Mouse (Mus musculus) right cerebral cortex, adult 2 months (tissue): ENCODE measurements at regions not wholly inside any gene's neighbourhood (a gene's known extent, or its start where the extent isn't known, plus 50 kb on each side); places are given as distances from the start of the nearest gene placed in this dataset.

Experiments
- DNase-seq, 2 experiments: peaks; one replicate each; pipeline ENCODE4 v3.0.0; 2021 to 2022; ENCODE audit warnings: low spot score in 2 of 2

- DNase-seq, result no peak
Observed at GRCm38 (mm10) chr10:98424450-98424849, 489.8 kb upstream of the Atp2b1 start.

GRCm38 (mm10) chr10:98434974-98435373 lies 479.2 kb upstream of the Atp2b1 start:
- DNase-seq, result no peak

GRCm38 (mm10) chr10:98461538-98461937 lies 452.7 kb upstream of the Atp2b1 start:
- no peak for DNase-seq

GRCm38 (mm10) chr10:98474581-98474980 lies 439.6 kb upstream of the Atp2b1 start:
- DNase-seq, result no peak

- peak; percentile 75 to 79 for DNase-seq
Observed at GRCm38 (mm10) chr10:98485751-98486681, 428.2 kb upstream of the Atp2b1 start.

- DNase-seq, result peak; percentile 52 to 61
Observed at GRCm38 (mm10) chr10:98494354-98494753, 419.9 kb upstream of the Atp2b1 start.

- no peak for DNase-seq
Observed at GRCm38 (mm10) chr10:98496254-98496653, 418.0 kb upstream of the Atp2b1 start.

DNA sequence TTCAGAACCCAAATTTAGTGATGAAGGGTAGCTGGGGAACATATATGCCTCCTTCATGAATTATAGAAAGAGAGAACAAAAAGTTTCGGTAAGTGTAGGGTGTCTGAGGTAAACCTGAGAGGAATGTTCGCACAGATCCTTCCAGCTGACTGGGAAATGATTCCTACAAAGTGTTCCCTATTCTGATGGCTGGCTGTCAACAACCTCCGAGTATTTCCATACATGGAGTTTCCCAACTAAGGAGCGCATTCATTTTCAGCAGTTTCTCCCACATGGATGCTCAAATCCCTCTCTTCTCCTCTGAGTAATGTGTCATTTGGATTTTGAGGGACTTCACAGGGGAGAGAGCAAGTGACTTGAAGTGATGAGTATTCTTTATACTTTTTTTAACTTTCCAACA lies 413.9 kb upstream of the Atp2b1 start:
- no peak for DNase-seq

GRCm38 (mm10) chr10:98501566-98501965 lies 412.6 kb upstream of the Atp2b1 start:
- DNase-seq, result no peak

GRCm38 (mm10) chr10:98504524-98504923 lies 409.7 kb upstream of the Atp2b1 start:
- DNase-seq, result no peak

- peak in 1 of 2 experiments; percentile 28 for DNase-seq
Observed at GRCm38 (mm10) chr10:98508515-98509143, 405.6 kb upstream of the Atp2b1 start.

DNA sequence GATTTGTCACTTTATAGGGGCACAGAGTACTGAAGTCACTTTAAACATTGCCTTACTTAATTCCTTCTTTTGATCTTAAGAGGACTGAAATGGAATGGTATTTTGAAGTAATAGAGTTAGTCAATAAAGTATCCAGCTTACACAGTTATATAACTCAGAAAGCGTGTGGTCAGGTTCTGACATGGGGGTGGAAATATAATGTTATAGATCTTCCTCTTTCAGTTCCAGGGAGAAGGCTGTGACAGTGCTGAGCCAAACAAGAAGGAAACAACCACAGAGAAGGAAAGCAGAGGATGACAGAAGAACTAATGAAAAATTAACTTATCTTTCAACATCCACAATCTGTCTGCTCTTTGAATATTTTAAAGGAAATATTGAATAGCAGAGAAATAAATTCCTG lies 399.4 kb upstream of the Atp2b1 start:
- DNase-seq, result no peak

GRCm38 (mm10) chr10:98517609-98518008 lies 396.6 kb upstream of the Atp2b1 start:
- no peak for DNase-seq

- peak; percentile 15 to 34 for DNase-seq
Observed at GRCm38 (mm10) chr10:98529565-98529964, 384.6 kb upstream of the Atp2b1 start.

DNA sequence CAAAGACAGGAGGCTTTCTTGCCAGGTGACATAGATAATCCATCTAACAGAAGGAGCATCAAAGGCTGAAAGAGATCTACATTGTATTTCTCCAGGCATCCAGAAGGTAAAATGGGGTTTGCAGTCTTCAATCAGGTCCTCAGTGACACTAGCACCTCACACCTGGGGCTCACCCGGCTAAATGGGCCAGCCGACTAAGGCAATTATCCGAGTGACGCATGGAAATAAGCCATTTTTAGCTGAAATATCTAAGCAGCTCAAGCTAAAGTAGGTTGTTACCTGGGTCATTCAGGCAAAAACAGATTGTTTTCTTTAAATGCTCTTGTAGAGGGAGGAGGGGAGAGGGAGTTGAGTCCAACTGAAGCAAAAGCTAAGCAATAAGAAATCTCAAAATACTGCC lies 382.8 kb upstream of the Atp2b1 start:
- no peak for DNase-seq

DNA sequence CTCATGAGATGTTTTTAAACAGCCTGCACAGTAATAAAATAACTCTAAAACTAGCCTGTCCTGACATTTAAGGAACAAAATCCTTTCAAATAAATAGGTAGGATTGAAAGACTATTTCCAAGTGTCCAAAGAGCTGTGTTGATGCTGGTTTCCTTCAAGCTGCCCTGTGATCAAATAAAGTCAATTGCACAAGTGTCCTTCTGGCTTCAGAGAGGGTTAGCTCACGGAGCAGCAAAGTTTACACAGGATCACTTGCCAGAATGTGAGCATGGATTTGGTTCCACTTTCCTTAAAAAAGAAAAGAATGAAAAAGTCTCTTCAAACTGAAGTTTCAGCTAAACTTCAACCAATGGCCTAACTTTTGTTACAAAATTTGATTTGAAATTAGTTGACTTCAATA lies 375.5 kb upstream of the Atp2b1 start:
- DNase-seq, result no peak

GRCm38 (mm10) chr10:98541062-98541461 lies 373.1 kb upstream of the Atp2b1 start:
- no peak for DNase-seq

DNA sequence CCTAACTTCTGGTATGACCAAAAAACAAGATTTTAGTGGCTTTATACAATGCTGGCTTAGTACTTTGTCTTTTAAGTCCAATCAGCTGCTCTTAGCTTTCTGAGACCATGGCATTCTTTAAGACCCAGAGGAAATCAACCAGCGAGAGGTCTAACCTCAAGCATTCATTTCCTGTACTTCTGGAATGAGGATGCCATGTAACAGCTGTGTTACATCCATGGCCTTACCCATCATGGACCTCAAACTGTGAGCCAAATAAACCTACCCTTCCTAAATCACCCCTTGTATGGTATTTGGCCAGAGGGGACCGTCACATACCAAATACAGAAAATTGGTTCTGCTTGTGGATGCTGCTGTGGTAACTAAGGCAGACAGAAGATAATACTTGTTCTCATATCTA lies 372.1 kb upstream of the Atp2b1 start:
- DNase-seq, result no peak

DNA sequence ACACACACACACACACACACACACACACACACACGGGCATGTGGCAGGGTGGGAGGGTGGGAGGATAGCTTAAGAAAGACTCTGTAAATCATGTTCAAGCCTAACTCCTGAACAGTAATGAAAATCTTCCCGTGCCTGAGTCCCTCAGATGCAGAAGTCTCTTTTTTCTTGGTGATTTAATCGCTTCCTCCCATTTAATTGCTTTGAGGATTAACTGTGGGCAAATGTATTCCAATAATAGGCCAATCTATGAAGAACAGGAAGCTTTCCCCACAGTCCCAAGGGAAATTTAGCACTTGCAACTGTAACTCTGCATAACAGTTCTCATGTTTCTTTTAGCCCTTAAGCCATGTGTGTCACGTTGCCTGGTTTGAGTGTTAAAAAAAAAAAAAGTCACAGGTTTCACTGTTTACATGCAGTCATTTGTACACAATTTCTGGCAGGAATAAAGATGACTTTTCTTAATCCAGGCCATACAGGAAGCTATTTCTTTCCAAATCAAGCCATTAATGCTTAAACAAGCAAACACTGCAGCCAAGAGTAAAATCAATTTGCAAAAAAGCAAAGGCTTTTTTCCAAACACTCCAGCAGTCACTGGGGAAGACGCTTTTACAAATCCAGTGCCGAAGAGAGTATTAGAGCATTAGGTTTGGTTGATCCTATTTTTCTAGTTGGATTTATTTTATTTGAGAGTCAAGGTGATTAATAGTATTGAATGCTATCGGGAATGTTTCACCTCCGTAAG lies 370.8 kb upstream of the Atp2b1 start:
- no peak for DNase-seq

DNA sequence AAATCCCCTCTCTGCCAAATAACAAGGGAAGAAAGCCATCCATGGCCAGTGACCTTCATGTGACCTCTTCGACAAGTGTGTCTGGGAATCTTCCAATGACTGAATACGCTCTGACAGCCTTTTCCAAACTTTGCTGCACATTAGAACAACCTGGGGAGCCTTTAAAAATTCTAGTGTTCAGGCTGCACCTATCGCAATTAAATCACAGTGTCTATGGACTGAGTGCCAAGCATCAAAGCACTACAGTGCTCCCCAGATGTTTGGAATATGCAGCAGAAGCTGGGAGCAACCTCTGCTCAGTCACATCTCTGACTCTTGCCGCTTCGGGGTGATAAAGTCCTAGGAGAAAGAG lies 370.2 kb upstream of the Atp2b1 start:
- no peak for DNase-seq

DNA sequence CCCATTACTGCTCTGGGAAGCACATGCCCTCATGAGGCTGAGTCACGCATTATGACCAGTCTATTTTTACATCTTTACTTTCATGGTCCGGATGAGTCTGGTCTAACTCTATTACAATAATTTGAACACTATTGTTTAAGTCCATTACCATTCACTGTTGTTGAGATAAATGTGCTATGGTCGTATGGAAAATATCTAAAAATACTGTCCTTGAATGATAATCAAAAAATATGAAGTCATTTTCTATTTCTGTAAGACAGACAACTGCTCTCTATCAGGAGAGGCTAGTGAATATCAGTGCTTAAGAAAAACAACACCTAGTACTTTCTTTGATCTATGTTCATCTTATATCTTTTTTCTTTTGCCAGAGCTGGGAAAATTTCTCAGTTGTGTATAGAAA lies 359.6 kb upstream of the Atp2b1 start:
- DNase-seq, result no peak

- no peak for DNase-seq
Observed at GRCm38 (mm10) chr10:98557470-98558060, 356.6 kb upstream of the Atp2b1 start.
